Mouse (Mus musculus) intestine, postnatal 0 days (tissue): ENCODE measurements at regions not wholly inside any gene's neighbourhood (a gene's known extent, or its start where the extent isn't known, plus 50 kb on each side); places are given as distances from the start of the nearest gene placed in this dataset.

Experiments used
- ATAC-seq: fragments of 200-750 bp; cut with Nextera tagmentation; 2 replicates; pipeline ENCODE4 v1.8.0; 2017; ENCODE audit warnings: mild to moderate bottlenecking, moderate TSS enrichment, moderate library complexity
- H3K27ac ChIP-seq: fragments of 300-500 bp; sonication (generic); 2 replicates; pipeline ENCODE4 v1.5.1; 2014; ENCODE audit warnings: mild to moderate bottlenecking, low read depth, low read length, moderate library complexity
- H3K27me3 ChIP-seq: fragments of 300-500 bp; sonication (generic); replicated peaks from 2 replicates; pipeline ENCODE4 v1.6.1; 2014; ENCODE audit warnings: low read length, mixed read lengths; ENCODE audit not compliant: control insufficient read depth, insufficient read depth
- H3K36me3 ChIP-seq: fragments of 300-500 bp; sonication (generic); 2 replicates; pipeline ENCODE4 v1.6.1; 2014; ENCODE audit warnings: mild to moderate bottlenecking, moderate library complexity; ENCODE audit not compliant: control insufficient read depth, insufficient read depth
- H3K4me1 ChIP-seq: fragments of 300-500 bp; sonication (generic); replicated peaks from 2 replicates; pipeline ENCODE4 v1.6.1; 2014; ENCODE audit warnings: antibody characterized with exemption, low read length, mixed read lengths; ENCODE audit not compliant: control insufficient read depth, insufficient read depth
- H3K4me2 ChIP-seq: fragments of 300-500 bp; sonication (generic); replicated peaks from 2 replicates; pipeline ENCODE4 v1.6.1; 2014; ENCODE audit warnings: low read depth, mild to moderate bottlenecking, moderate library complexity
- H3K4me3 ChIP-seq: fragments of 300-500 bp; sonication (generic); 2 replicates; pipeline ENCODE4 v1.5.1; 2014; ENCODE audit warnings: low read depth, low read length
- H3K9ac ChIP-seq: fragments of 300-500 bp; sonication (generic); 2 replicates; pipeline ENCODE4 v1.6.1; 2014; ENCODE audit warnings: mild to moderate bottlenecking, low read depth, low read length
- H3K9me3 ChIP-seq: fragments of 300-500 bp; sonication (generic); 2 replicates; pipeline ENCODE4 v1.6.1; 2016; ENCODE audit warnings: mixed run types; ENCODE audit not compliant: control insufficient read depth
- CTCF ChIP-seq: sonication (generic); IDR thresholded peaks from 2 replicates; pipeline ENCODE4 v1.5.1; 2016; ENCODE audit warnings: low read depth, mild to moderate bottlenecking, control low read depth, antibody characterized with exemption, moderate library complexity
- WGBS: fragments of 180-500 bp; shearing (Covaris S2); extraction: QIAGEN DNeasy Blood & Tissue Kit; methylation state at CpG from one replicate; pipeline ENCODE4 v1.1.7; 2014; 5-methylcytosine and 5-hydroxymethylcytosine counted together

- Histone ChIP-seq H3K27ac (no peak overlapping the region), H3K27me3 (no peaks in the 10 kb centered on the region), H3K9ac (no peak overlapping the region), H3K4me1 (0 out of 2 replicates have a peak, but pooled peaks cover 3% of the 10 kb centered on the region), H3K4me3 (no peak overlapping the region), H3K36me3 (no peaks in the 10 kb centered on the region), H3K4me2 (no peak overlapping the region), H3K9me3 (no peaks in the 10 kb centered on the region)
- no peak for TF ChIP-seq CTCF
- no peak for ATAC-seq
- 71% methylated on average over 3 of the region's 3 CpGs for WGBS
Measured at GRCm38 (mm10) chr6:50988561-50988960, 334.3 kb upstream of the Npvf start.

- Histone ChIP-seq H3K9ac (no peak overlapping the region), H3K27me3 (no peaks in the 10 kb centered on the region), H3K4me1 (no peaks in the 10 kb centered on the region), H3K36me3 (no peaks in the 10 kb centered on the region), H3K4me2 (no peak overlapping the region), H3K4me3 (no peak overlapping the region), H3K9me3 (no peaks in the 10 kb centered on the region), H3K27ac (no peak overlapping the region)
- TF ChIP-seq CTCF: no peak
- no peak for ATAC-seq
- WGBS: 68% methylated on average over 8 of the region's 8 CpGs
Measured at GRCm38 (mm10) chr6:50991528-50992125, 337.4 kb upstream of the Npvf start.

- Histone ChIP-seq H3K27ac (no peak overlapping the region), H3K36me3 (no peaks in the 10 kb centered on the region), H3K9ac (no peak overlapping the region), H3K4me1 (no peaks in the 10 kb centered on the region), H3K27me3 (no peaks in the 10 kb centered on the region), H3K4me2 (no peak overlapping the region), H3K4me3 (no peak overlapping the region), H3K9me3 (no peaks in the 10 kb centered on the region)
- no peak for ATAC-seq
- 87% methylated on average over 6 of the region's 6 CpGs for WGBS
- TF ChIP-seq CTCF: no peak
Measured at GRCm38 (mm10) chr6:50993952-50994351, 339.7 kb upstream of the Npvf start.

GRCm38 (mm10) chr6:51002713-51003112 is 348.5 kb upstream of the Npvf start:
- Histone ChIP-seq H3K9ac (no peak overlapping the region), H3K4me2 (no peak overlapping the region), H3K27ac (no peak overlapping the region), H3K36me3 (no peaks in the 10 kb centered on the region), H3K4me3 (no peak overlapping the region), H3K4me1 (0 out of 2 replicates have a peak, but pooled peaks cover 4% of the 10 kb centered on the region), H3K27me3 (no peaks in the 10 kb centered on the region), H3K9me3 (no peaks in the 10 kb centered on the region)
- TF ChIP-seq CTCF: no peak
- ATAC-seq: no peak
- 66% methylated on average over 7 of the region's 7 CpGs for WGBS

GRCm38 (mm10) chr6:51006074-51006591 is 351.9 kb upstream of the Npvf start:
- Histone ChIP-seq H3K27ac (no peak overlapping the region), H3K4me2 (no peak overlapping the region)

GRCm38 (mm10) chr6:51009526-51010340 is 355.5 kb upstream of the Npvf start:
- Histone ChIP-seq H3K27ac (peak overlapping the region; percentile 10; the same call in 1 of the 2 replicates), H3K36me3 (no peaks in the 10 kb centered on the region), H3K27me3 (no peaks in the 10 kb centered on the region), H3K4me1 (0 out of 2 replicates have a peak, but pooled peaks cover 4% of the 10 kb centered on the region), H3K4me3 (no peak overlapping the region), H3K4me2 (no peak overlapping the region), H3K9me3 (no peaks in the 10 kb centered on the region), H3K9ac (no peak overlapping the region)
- no peak for ATAC-seq
- WGBS: 57% methylated on average over 14 of the region's 14 CpGs
- no peak for TF ChIP-seq CTCF

More at GRCm38 (mm10) chr6:51006074-51006591, 351.9 kb upstream of the Npvf start:
- H3K9ac ChIP-seq: no peak overlapping the region
- H3K9me3 ChIP-seq: no peaks in the 10 kb centered on the region
- 59% methylated on average over 11 of the region's 11 CpGs for WGBS
- H3K36me3 ChIP-seq: no peaks in the 10 kb centered on the region
- H3K27me3 ChIP-seq: no peaks in the 10 kb centered on the region
- TF ChIP-seq CTCF: no peak
- no peak for ATAC-seq
- no peak overlapping the region for H3K4me3 ChIP-seq
- 0 out of 2 replicates have a peak, but pooled peaks cover 4% of the 10 kb centered on the region for H3K4me1 ChIP-seq
